Mouse (Mus musculus) liver, embryonic 16.5 days (tissue): Measurements from ENCODE around the gene Dnmt3a. TPM values are rescaled to one million over a fixed set of nuclear protein-coding genes. Genes with fewer than 3 reads are reported as not detected.
"Not testable (repeated sequence)": the region's sequence is repeated elsewhere in the genome, so short reads cannot be mapped to it uniquely, and the experiment has no call there.

Source experiments
- ATAC-seq: fragments of 200-750 bp; cut with Nextera tagmentation; 2 replicates; pipeline ENCODE4 v1.8.0; 2017; ENCODE audit warnings: low read depth, mild to moderate bottlenecking, moderate number of reproducible peaks, moderate library complexity
- H3K27ac ChIP-seq: fragments of 300-500 bp; sonication (generic); 2 replicates; pipeline ENCODE4 v1.5.1; 2014; ENCODE audit warnings: mild to moderate bottlenecking, low read length
- H3K27me3 ChIP-seq: fragments of 300-500 bp; sonication (generic); 2 replicates; pipeline ENCODE4 v1.6.1; 2014; ENCODE audit warnings: low read depth, low read length, mixed read lengths; ENCODE audit not compliant: control insufficient read depth, insufficient read depth
- H3K36me3 ChIP-seq: fragments of 300-500 bp; sonication (generic); 2 replicates; pipeline ENCODE4 v1.6.1; 2014; ENCODE audit warnings: mild to moderate bottlenecking; ENCODE audit not compliant: control insufficient read depth, insufficient read depth
- H3K4me1 ChIP-seq: fragments of 300-500 bp; sonication (generic); 2 replicates; pipeline ENCODE4 v1.6.1; 2014; ENCODE audit warnings: low read depth, low read length, mixed read lengths; ENCODE audit not compliant: control insufficient read depth
- H3K4me2 ChIP-seq: fragments of 300-500 bp; sonication (generic); 2 replicates; pipeline ENCODE4 v1.6.1; 2014; ENCODE audit warnings: low read depth, low read length, mixed read lengths
- H3K4me3 ChIP-seq: fragments of 300-500 bp; sonication (generic); 2 replicates; pipeline ENCODE4 v1.5.1; 2014; ENCODE audit warnings: low read depth, mild to moderate bottlenecking, low read length
- H3K9ac ChIP-seq: fragments of 300-500 bp; sonication (generic); 2 replicates; pipeline ENCODE4 v1.6.1; 2014; ENCODE audit warnings: low read depth, low read length
- H3K9me3 ChIP-seq: fragments of 300-500 bp; sonication (generic); replicated peaks from 2 replicates; pipeline ENCODE4 v1.6.1; 2016; ENCODE audit warnings: low read length; ENCODE audit not compliant: control insufficient read depth
- WGBS: fragments of 180-500 bp; shearing (Covaris S2); extraction: QIAGEN DNeasy Blood & Tissue Kit; methylation state at CpG from one replicate; pipeline ENCODE4 v1.1.7; 2014; ENCODE audit not compliant: insufficient replicate concordance; 5-methylcytosine and 5-hydroxymethylcytosine counted together
- polyA plus RNA-seq: library from polyadenylated mRNA; unstranded; fragments of >200 nt; fragmentation: Nextera tagmentation; extraction: Ambion mirVana; gene quantifications from 2 replicates; pipeline ENCODE4 v1.2.1, GENCODE M21; 2015

Dnmt3a gene
- polyA plus RNA-seq, 1 experiment from 2014 or later, result 16.8 TPM

- ATAC-seq, result peak; percentile 38; the same call in 1 of the 2 replicates
- H3K27ac ChIP-seq, result no peak overlapping the region
Measured at GRCm38 (mm10) chr12:3911831-3912348, 106.1 kb downstream of the Dnmt3a start.

GRCm38 (mm10) chr12:3915852-3916251, 110.0 kb downstream of the Dnmt3a start:
- no peaks in the 10 kb centered on the region for H3K9me3 ChIP-seq
- peak; percentile 16; the same call in 1 of the 2 replicates for ATAC-seq

More at GRCm38 (mm10) chr12:3911831-3912348, 106.1 kb downstream of the Dnmt3a start:
- WGBS, result 69% methylated on average over 7 of the region's 7 CpGs
- no peaks in the 10 kb centered on the region for H3K27me3 ChIP-seq
- H3K4me2 ChIP-seq, result no peak overlapping the region
- no peak overlapping the region for H3K9ac ChIP-seq
- H3K4me1 ChIP-seq, result no peaks in the 10 kb centered on the region; the same call in 1 of the 2 replicates
- H3K9me3 ChIP-seq, result no peaks in the 10 kb centered on the region
- 0 out of 2 replicates have a peak, but pooled peaks cover 2% of the 10 kb centered on the region for H3K36me3 ChIP-seq
- H3K4me3 ChIP-seq, result no peak overlapping the region

GRCm38 (mm10) chr12:3917668-3918341, 112.0 kb downstream of the Dnmt3a start:
- Histone ChIP-seq H3K9me3 (no peaks in the 10 kb centered on the region), H3K4me3 (no peak overlapping the region), H3K9ac (no peak overlapping the region), H3K36me3 (no peaks in the 10 kb centered on the region), H3K27me3 (no peaks in the 10 kb centered on the region), H3K4me2 (no peak overlapping the region), H3K27ac (no peak overlapping the region), H3K4me1 (no peaks in the 10 kb centered on the region; the same call in 1 of the 2 replicates)
- 33% methylated on average over 14 of the region's 14 CpGs for WGBS
- no peak for ATAC-seq

More at GRCm38 (mm10) chr12:3915852-3916251, 110.0 kb downstream of the Dnmt3a start:
- Histone ChIP-seq H3K4me1 (no peaks in the 10 kb centered on the region; the same call in 1 of the 2 replicates), H3K4me3 (no peak overlapping the region), H3K27ac (no peak overlapping the region), H3K9ac (no peak overlapping the region), H3K36me3 (no peaks in the 10 kb centered on the region), H3K27me3 (no peaks in the 10 kb centered on the region), H3K4me2 (no peak overlapping the region)
- 64% methylated on average over 3 of the region's 3 CpGs for WGBS

GRCm38 (mm10) chr12:3918577-3918976, 112.8 kb downstream of the Dnmt3a start:
- no peaks in the 10 kb centered on the region for H3K36me3 ChIP-seq
- no peak overlapping the region for H3K4me3 ChIP-seq
- H3K9me3 ChIP-seq, result no peaks in the 10 kb centered on the region
- H3K27me3 ChIP-seq, result no peaks in the 10 kb centered on the region
- H3K27ac ChIP-seq, result no peak overlapping the region
- WGBS, result 52% methylated on average over 3 of the region's 3 CpGs
- no peak overlapping the region for H3K4me2 ChIP-seq
- no peaks in the 10 kb centered on the region; the same call in 1 of the 2 replicates for H3K4me1 ChIP-seq
- no peak overlapping the region for H3K9ac ChIP-seq
- 0 out of 2 replicates have a peak, but pooled peaks have one; percentile 31 for ATAC-seq

GRCm38 (mm10) chr12:3919423-3919822, 113.6 kb downstream of the Dnmt3a start:
- peak; percentile 84 for ATAC-seq
- no peaks in the 10 kb centered on the region; the same call in 1 of the 2 replicates for H3K4me1 ChIP-seq
- no peaks in the 10 kb centered on the region for H3K36me3 ChIP-seq
- H3K27me3 ChIP-seq, result no peaks in the 10 kb centered on the region
- H3K4me2 ChIP-seq, result no peak overlapping the region
- no peak overlapping the region for H3K9ac ChIP-seq
- no peak overlapping the region for H3K27ac ChIP-seq
- WGBS, result 67% methylated on average over 3 of the region's 3 CpGs
- H3K9me3 ChIP-seq, result no peaks in the 10 kb centered on the region
- no peak overlapping the region for H3K4me3 ChIP-seq

GRCm38 (mm10) chr12:3926127-3926526, 120.3 kb downstream of the Dnmt3a start:
- Histone ChIP-seq H3K4me2 (no peak overlapping the region), H3K27me3 (no peaks in the 10 kb centered on the region), H3K36me3 (no peaks in the 10 kb centered on the region), H3K9me3 (no peaks in the 10 kb centered on the region), H3K9ac (no peak overlapping the region), H3K27ac (no peak overlapping the region), H3K4me3 (no peak overlapping the region), H3K4me1 (no peaks in the 10 kb centered on the region)
- no peak for ATAC-seq
- 3% methylated on average over 1 of the region's 1 CpGs for WGBS

GRCm38 (mm10) chr12:3928841-3929240, 123.0 kb downstream of the Dnmt3a start:
- ATAC-seq, result no peak
- no peak overlapping the region for H3K4me2 ChIP-seq
- 70% methylated on average over 3 of the region's 3 CpGs for WGBS

GRCm38 (mm10) chr12:3930090-3930865, 124.5 kb downstream of the Dnmt3a start:
- not testable (repeated sequence) for H3K4me3 ChIP-seq, H3K4me1 ChIP-seq, H3K27ac ChIP-seq, H3K27me3 ChIP-seq, ATAC-seq, H3K9me3 ChIP-seq, H3K36me3 ChIP-seq, H3K9ac ChIP-seq, H3K4me2 ChIP-seq
- WGBS, result 83% methylated on average over 33 of the region's 47 CpGs

More at GRCm38 (mm10) chr12:3928841-3929240, 123.0 kb downstream of the Dnmt3a start:
- Histone ChIP-seq H3K9ac (no peak overlapping the region), H3K27ac (no peak overlapping the region), H3K27me3 (no peaks in the 10 kb centered on the region), H3K4me3 (no peak overlapping the region), H3K4me1 (no peaks in the 10 kb centered on the region), H3K36me3 (no peaks in the 10 kb centered on the region), H3K9me3 (no peaks in the 10 kb centered on the region)
